Mouse (Mus musculus) T-cell, adult 66 days (primary cell): ENCODE results near the gene Dbp. TPM values are rescaled to one million over a fixed set of nuclear protein-coding genes. Genes with fewer than 3 reads are reported as not detected.

Experiments used
- total RNA-seq, 2 experiments: library from RNA; stranded (reverse); gene quantifications; 3 replicates in 1 of 2; 4 replicates in 1 of 2; pipeline ENCODE4 v1.2.4; 2023

Gene Dbp
- 10 to 100 TPM; 34.0 to 37.7 TPM for total RNA-seq

DNA sequence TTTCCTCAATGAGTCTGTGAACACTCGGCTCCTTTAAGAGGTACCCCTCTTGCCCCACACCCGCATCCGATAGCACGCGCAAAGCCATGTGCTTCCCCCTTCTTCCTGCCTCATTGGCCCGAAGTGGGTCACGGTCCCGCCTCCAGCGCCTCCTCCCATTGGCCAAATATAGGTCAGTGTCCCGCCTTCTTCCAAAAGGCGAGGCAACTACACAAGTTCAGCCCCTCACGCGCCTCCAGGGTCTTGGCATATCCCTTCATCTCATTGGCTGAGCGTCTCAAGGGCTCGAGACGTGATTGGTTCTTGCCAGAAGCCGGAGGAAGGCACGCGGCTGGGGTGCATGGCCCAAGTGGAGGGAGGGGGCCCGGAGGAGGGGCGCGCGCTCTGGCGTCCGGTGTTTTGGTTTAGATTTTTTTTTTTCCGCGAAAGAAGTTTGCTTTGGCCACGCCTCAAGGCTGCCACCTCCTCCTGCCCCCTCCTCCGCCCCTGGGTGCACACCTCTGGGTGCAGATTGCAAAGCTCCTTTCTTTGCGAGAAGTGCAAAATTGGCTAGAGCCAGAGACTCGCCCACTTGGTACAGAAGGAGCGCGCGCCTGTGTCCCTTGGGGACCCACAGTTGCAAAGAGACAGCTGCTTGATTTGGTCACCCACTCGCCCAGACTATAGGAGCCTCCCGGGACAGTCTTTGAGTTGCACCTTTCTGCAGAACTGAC lies at the start of gene Dbp:
TSS of gene Dbp (plus strand) at position 359 of the 713 bp plus-strand sequence.

GRCm38 (mm10) chr7:45666161-45666560 lies 38.7 kb upstream of the Dbp start, which contains the start of gene Fut2:
Fut2 (minus strand) TSS chr7:45666394.

GRCm38 (mm10) chr7:45683396-45684050 lies 21.4 kb upstream of the Dbp start, which contains the start of gene Ntn5:
Ntn5 (plus strand) TSS chr7:45684022.

GRCm38 (mm10) chr7:45693921-45694591 lies 10.8 kb upstream of the Dbp start, which contains the start of gene Sec1:
Sec1 (minus strand) TSS chr7:45694402.

GRCm38 (mm10) chr7:45699523-45700141 lies 5.3 kb upstream of the Dbp start, which contains the start of gene Car11:
Car11 (plus strand) TSS chr7:45699843.

GRCm38 (mm10) chr7:45715090-45715708 lies 10.3 kb downstream of the Dbp start, which contains the start of gene Rpl18:
Rpl18 (plus strand) TSS chr7:45715457.

GRCm38 (mm10) chr7:45717918-45718297 lies 13.0 kb downstream of the Dbp start, which contains the start of gene Sphk2:
Sphk2 (minus strand) TSS chr7:45718002.

DNA sequence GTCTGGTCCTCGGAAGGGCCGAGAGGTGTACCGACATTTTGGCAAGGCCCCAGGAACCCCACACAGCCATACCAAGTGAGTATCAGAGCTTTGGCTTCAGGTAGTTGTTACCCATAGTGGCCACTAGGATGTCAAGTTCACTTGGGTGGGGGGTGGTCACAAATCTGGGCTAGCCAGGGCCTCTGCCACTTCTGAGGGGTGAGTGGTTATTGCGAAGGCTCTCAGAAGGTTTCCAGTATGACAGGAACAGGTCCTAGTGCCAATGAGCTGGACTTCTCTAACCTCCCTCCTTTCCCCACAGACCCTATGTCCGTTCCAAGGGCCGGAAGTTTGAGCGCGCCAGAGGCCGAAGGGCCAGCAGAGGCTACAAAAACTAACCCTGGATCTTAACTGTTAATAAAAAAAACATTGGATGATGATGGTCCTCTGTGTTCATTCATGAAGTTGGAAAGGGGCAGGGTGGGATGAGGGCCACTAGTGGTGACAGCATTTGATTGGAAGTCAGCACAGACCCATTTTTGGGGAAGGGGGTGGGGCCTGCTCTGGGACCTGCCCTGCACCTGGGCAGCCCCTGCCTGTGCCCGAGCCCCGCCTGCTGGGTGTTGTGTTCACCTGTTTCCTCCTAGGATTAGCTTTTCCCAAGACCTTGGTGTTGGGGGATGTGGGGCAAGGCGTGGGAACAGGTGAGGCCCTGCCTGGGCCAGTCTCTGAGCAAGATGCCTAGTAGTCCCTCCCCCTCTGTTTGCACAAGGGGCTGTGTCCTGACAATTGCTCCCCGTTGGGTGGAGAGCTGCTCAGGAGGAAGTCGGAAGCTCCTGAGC lies 15.7 kb downstream of the Dbp start, which contains the start of gene Fam83e:
TSS of gene Fam83e (plus strand) at position 800 of the 821 bp plus-strand sequence.

GRCm38 (mm10) chr7:45725713-45726112 lies 20.8 kb downstream of the Dbp start, which contains the start of gene Spaca4:
Spaca4 (minus strand) TSS chr7:45725813.

Other genes starting within 250 kb of the Dbp start
- gene Ftl1, start 245.2 kb upstream of the Dbp start, total RNA-seq: 100 to 1,000 TPM; 409 to 413 TPM
- 10 to 100 TPM; 79.4 to 86.6 TPM for gene Bax, start 238.2 kb upstream of the Dbp start, total RNA-seq
- gene Tulp2, start 223.2 kb upstream of the Dbp start, total RNA-seq: not detected
- gene Gm45808, start 218.3 kb upstream of the Dbp start, total RNA-seq: not detected
- gene Dhdh, start 216.3 kb upstream of the Dbp start, total RNA-seq: under 1 TPM; 0.62 to 0.96 TPM
- 100 to 1,000 TPM in 1 of 2 experiments, 10 to 100 TPM in 1; 99.7 to 118 TPM for gene Nucb1, start 194.7 kb upstream of the Dbp start, total RNA-seq
- 100 to 1,000 TPM; 770 to 887 TPM for gene Ppp1r15a, start 178.8 kb upstream of the Dbp start, total RNA-seq
- 1 to 10 TPM; 1.2 to 1.4 TPM for gene Plekha4, start 178.8 kb upstream of the Dbp start, total RNA-seq
- not detected for gene Hsd17b14, start 150.2 kb upstream of the Dbp start, total RNA-seq
- 10 to 100 TPM; 38.7 to 43.5 TPM for gene Bcat2, start 134.9 kb upstream of the Dbp start, total RNA-seq
- gene Fgf21, start 89.6 kb upstream of the Dbp start, total RNA-seq: not detected
- not detected for gene Fut1, start 87.8 kb upstream of the Dbp start, total RNA-seq
- not detected for gene Izumo1, start 83.3 kb upstream of the Dbp start, total RNA-seq
- under 1 TPM in 1 of 2 experiments, not detected in 1; 0.38 TPM for gene Rasip1, start 77.6 kb upstream of the Dbp start, total RNA-seq
- gene Mamstr, start 65.1 kb upstream of the Dbp start, total RNA-seq: not detected
- gene Fut2, start 38.7 kb upstream of the Dbp start, total RNA-seq: not detected
- gene Ntn5, start 21.1 kb upstream of the Dbp start, total RNA-seq: under 1 TPM; 0.35 to 0.65 TPM
- under 1 TPM in 1 of 2 experiments, not detected in 1; 0.20 TPM for gene Sec1, start 10.7 kb upstream of the Dbp start, total RNA-seq
- 10 to 100 TPM in 1 of 2 experiments, 1 to 10 TPM in 1; 8.9 to 10.2 TPM for gene Car11, start 5.2 kb upstream of the Dbp start, total RNA-seq
- 1,000 to 10,000 TPM; 3,079 to 3,201 TPM for gene Rpl18, start 10.4 kb downstream of the Dbp start, total RNA-seq
- 10 to 100 TPM; 30.7 to 34.0 TPM for gene Sphk2, start 12.9 kb downstream of the Dbp start, total RNA-seq
- 1 to 10 TPM; 1.6 to 2.1 TPM for gene Fam83e, start 16.1 kb downstream of the Dbp start, total RNA-seq
- not detected for gene Spaca4, start 20.7 kb downstream of the Dbp start, total RNA-seq
- 1 to 10 TPM in 1 of 2 experiments, under 1 TPM in 1; 0.80 to 1.3 TPM for gene Lmtk3, start 78.7 kb downstream of the Dbp start, total RNA-seq
- gene Sult2b1, start 79.6 kb downstream of the Dbp start, total RNA-seq: 1 to 10 TPM; 1.4 to 3.5 TPM
- gene Cyth2, start 109.5 kb downstream of the Dbp start, total RNA-seq: 100 to 1,000 TPM; 111 to 128 TPM
- gene Kcnj14, start 119.7 kb downstream of the Dbp start, total RNA-seq: 1 to 10 TPM; 1.7 to 3.2 TPM
- 10 to 100 TPM; 32.3 to 38.2 TPM for gene Grwd1, start 125.9 kb downstream of the Dbp start, total RNA-seq
- gene Kdelr1, start 167.7 kb downstream of the Dbp start, total RNA-seq: 10 to 100 TPM; 53.1 to 60.4 TPM
- under 1 TPM; 0.64 to 0.98 TPM for gene Grin2d, start 173.3 kb downstream of the Dbp start, total RNA-seq
- gene Syngr4, start 191.6 kb downstream of the Dbp start, total RNA-seq: not detected
- 1 to 10 TPM; 7.0 to 9.8 TPM for gene Tmem143, start 191.9 kb downstream of the Dbp start, total RNA-seq
- 100 to 1,000 TPM; 281 to 295 TPM for gene Emp3, start 216.3 kb downstream of the Dbp start, total RNA-seq
- gene Ccdc114, start 219.0 kb downstream of the Dbp start, total RNA-seq: 1 to 10 TPM; 1.7 to 2.7 TPM